Mouse (Mus musculus): ENCODE data around the gene Gm20479. TPM values are rescaled to one million over a fixed set of nuclear protein-coding genes. Genes with fewer than 3 reads are reported as not detected.
A peak's percentile ranks its signal among the peaks of the same experiment; 100 is the strongest.

Gene Gm20479
- polyA plus RNA-seq, 1 experiment from 2014 or later, result not detected

DNA sequence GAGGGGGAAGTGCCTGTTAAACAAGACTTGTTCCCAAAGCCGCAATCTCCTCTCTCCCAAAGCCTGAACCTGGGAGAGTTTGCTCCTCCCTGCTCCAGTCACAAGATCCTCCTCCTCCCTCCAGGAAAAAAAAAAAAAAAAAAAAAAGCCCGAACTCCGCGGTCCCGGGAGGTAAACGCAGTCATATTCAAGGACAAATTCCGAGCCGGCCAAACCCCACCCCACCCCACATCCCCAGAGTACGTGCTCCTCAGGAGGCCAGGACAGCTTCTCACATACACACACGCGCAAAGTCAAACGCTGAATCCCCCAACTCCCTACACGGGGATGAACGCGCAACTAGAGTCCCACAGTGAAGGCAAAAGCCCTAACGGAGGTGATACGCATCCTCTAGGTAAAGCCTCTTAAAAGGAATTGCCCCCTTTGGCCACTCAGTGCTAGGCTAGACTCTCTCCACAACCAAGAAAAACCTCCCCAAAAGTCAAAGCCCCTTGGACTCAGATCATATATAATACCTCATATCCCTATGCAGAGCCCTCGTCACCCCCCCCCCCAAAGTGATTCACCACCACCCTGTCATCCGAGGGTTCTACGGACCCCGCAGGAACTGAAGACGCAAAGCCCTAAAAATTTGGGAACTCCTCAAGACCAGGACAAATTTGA is 38.4 kb upstream of the Gm20479 start:
- H3K9ac ChIP-seq (ENCODE audit: low read length), result no peak overlapping the region
- DNase-seq (ENCODE audit: low spot score) (no peak), ATAC-seq (ENCODE audit: insufficient read depth, low FRiP score, low TSS enrichment) (no peak)
- peak overlapping the region; percentile 66 for H3K4me2 ChIP-seq (ENCODE audit: low read depth)
- H3K36me3 ChIP-seq (ENCODE audit: control insufficient read depth, insufficient read depth, low read length), result no peaks in the 10 kb centered on the region
- H3K9me3 ChIP-seq (ENCODE audit: control insufficient read depth, low read length), result no peaks in the 10 kb centered on the region
- H3K27me3 ChIP-seq (ENCODE audit: control insufficient read depth, insufficient read depth, low read length), result peaks cover 61% of the 10 kb centered on the region
- peak overlapping the region; percentile 43; the same call in 1 of the 2 replicates for H3K4me3 ChIP-seq (ENCODE audit: low read depth, low read length)
- no peaks in the 10 kb centered on the region for H3K4me1 ChIP-seq (ENCODE audit: control insufficient read depth, insufficient read depth, low read length)
- WGBS, result 2% methylated on average over 22 of the region's 22 CpGs
- no peak overlapping the region for H3K27ac ChIP-seq (ENCODE audit: low read depth, low read length)

GRCm38 (mm10) chr7:27391416-27391815 is 34.2 kb upstream of the Gm20479 start:
- 40% methylated on average over 16 of the region's 16 CpGs for WGBS
- H3K27me3 ChIP-seq (ENCODE audit: control insufficient read depth, insufficient read depth, low read length), result peaks cover 46% of the 10 kb centered on the region

GRCm38 (mm10) chr7:27389213-27389612 is 32.0 kb upstream of the Gm20479 start:
- H3K9ac ChIP-seq (ENCODE audit: low read length), result no peak overlapping the region
- no peaks in the 10 kb centered on the region for H3K4me1 ChIP-seq (ENCODE audit: control insufficient read depth, insufficient read depth, low read length)
- H3K36me3 ChIP-seq (ENCODE audit: control insufficient read depth, insufficient read depth, low read length), result no peaks in the 10 kb centered on the region
- DNase-seq (ENCODE audit: low spot score), result no peak
- ATAC-seq (ENCODE audit: insufficient read depth, low FRiP score, low TSS enrichment), result no peak
- no peak overlapping the region for H3K4me2 ChIP-seq (ENCODE audit: low read depth)
- no peaks in the 10 kb centered on the region for H3K9me3 ChIP-seq (ENCODE audit: control insufficient read depth, low read length)
- peaks cover 24% of the 10 kb centered on the region for H3K27me3 ChIP-seq (ENCODE audit: control insufficient read depth, insufficient read depth, low read length)
- WGBS, result 74% methylated on average over 6 of the region's 6 CpGs
- no peak overlapping the region for H3K27ac ChIP-seq (ENCODE audit: low read depth, low read length)
- H3K4me3 ChIP-seq (ENCODE audit: low read depth, low read length), result no peak overlapping the region

More at GRCm38 (mm10) chr7:27391416-27391815, 34.2 kb upstream of the Gm20479 start:
- Histone ChIP-seq H3K9ac (ENCODE audit: low read length) (no peak overlapping the region), H3K4me3 (ENCODE audit: low read depth, low read length) (no peak overlapping the region), H3K4me2 (ENCODE audit: low read depth) (no peak overlapping the region), H3K4me1 (ENCODE audit: control insufficient read depth, insufficient read depth, low read length) (no peaks in the 10 kb centered on the region), H3K27ac (ENCODE audit: low read depth, low read length) (no peak overlapping the region), H3K36me3 (ENCODE audit: control insufficient read depth, insufficient read depth, low read length) (no peaks in the 10 kb centered on the region), H3K9me3 (ENCODE audit: control insufficient read depth, low read length) (no peaks in the 10 kb centered on the region)
- DNase-seq (ENCODE audit: low spot score) (no peak), ATAC-seq (ENCODE audit: insufficient read depth, low FRiP score, low TSS enrichment) (no peak)

- Histone ChIP-seq H3K4me1 (ENCODE audit: control insufficient read depth, insufficient read depth, low read length) (no peaks in the 10 kb centered on the region), H3K9ac (ENCODE audit: low read length) (no peak overlapping the region), H3K27ac (ENCODE audit: low read depth, low read length) (no peak overlapping the region), H3K36me3 (ENCODE audit: control insufficient read depth, insufficient read depth, low read length) (no peaks in the 10 kb centered on the region), H3K27me3 (ENCODE audit: control insufficient read depth, insufficient read depth, low read length) (no peaks in the 10 kb centered on the region), H3K9me3 (ENCODE audit: control insufficient read depth, low read length) (no peaks in the 10 kb centered on the region), H3K4me2 (ENCODE audit: low read depth) (no peak overlapping the region), H3K4me3 (ENCODE audit: low read depth, low read length) (no peak overlapping the region)
- ATAC-seq (ENCODE audit: insufficient read depth, low FRiP score, low TSS enrichment), result peak; percentile 48; the same call in 1 of the 2 replicates
- 32% methylated on average over 4 of the region's 4 CpGs for WGBS
- DNase-seq (ENCODE audit: low spot score), result peak; percentile 70
These were observed 27.5 kb upstream of the Gm20479 start for GRCm38 (mm10) chr7:27384731-27385130.

- Histone ChIP-seq H3K9ac (ENCODE audit: low read length) (no peak overlapping the region), H3K4me2 (ENCODE audit: low read depth) (no peak overlapping the region), H3K36me3 (ENCODE audit: control insufficient read depth, insufficient read depth, low read length) (no peaks in the 10 kb centered on the region), H3K9me3 (ENCODE audit: control insufficient read depth, low read length) (no peaks in the 10 kb centered on the region), H3K27ac (ENCODE audit: low read depth, low read length) (no peak overlapping the region), H3K27me3 (ENCODE audit: control insufficient read depth, insufficient read depth, low read length) (no peaks in the 10 kb centered on the region), H3K4me1 (ENCODE audit: control insufficient read depth, insufficient read depth, low read length) (no peaks in the 10 kb centered on the region), H3K4me3 (ENCODE audit: low read depth, low read length) (no peak overlapping the region)
- ATAC-seq (ENCODE audit: insufficient read depth, low FRiP score, low TSS enrichment) (no peak), DNase-seq (ENCODE audit: low spot score) (no peak)
- 64% methylated on average over 5 of the region's 5 CpGs for WGBS
These were observed 26.9 kb upstream of the Gm20479 start for GRCm38 (mm10) chr7:27384134-27384533.

GRCm38 (mm10) chr7:27383233-27383632 is 26.0 kb upstream of the Gm20479 start:
- Histone ChIP-seq H3K4me2 (ENCODE audit: low read depth) (no peak overlapping the region), H3K27ac (ENCODE audit: low read depth, low read length) (no peak overlapping the region), H3K4me3 (ENCODE audit: low read depth, low read length) (no peak overlapping the region), H3K27me3 (ENCODE audit: control insufficient read depth, insufficient read depth, low read length) (no peaks in the 10 kb centered on the region), H3K9ac (ENCODE audit: low read length) (no peak overlapping the region), H3K4me1 (ENCODE audit: control insufficient read depth, insufficient read depth, low read length) (no peaks in the 10 kb centered on the region), H3K9me3 (ENCODE audit: control insufficient read depth, low read length) (no peaks in the 10 kb centered on the region), H3K36me3 (ENCODE audit: control insufficient read depth, insufficient read depth, low read length) (no peaks in the 10 kb centered on the region)
- WGBS, result 83% methylated on average over 1 of the region's 1 CpGs
- ATAC-seq (ENCODE audit: insufficient read depth, low FRiP score, low TSS enrichment), result no peak
- no peak for DNase-seq (ENCODE audit: low spot score)

- H3K9me3 ChIP-seq (ENCODE audit: control insufficient read depth, low read length), result no peaks in the 10 kb centered on the region
- WGBS, result 65% methylated on average over 4 of the region's 4 CpGs
- ATAC-seq (ENCODE audit: insufficient read depth, low FRiP score, low TSS enrichment), result no peak
These were observed 24.3 kb upstream of the Gm20479 start for GRCm38 (mm10) chr7:27381560-27381959.

DNA sequence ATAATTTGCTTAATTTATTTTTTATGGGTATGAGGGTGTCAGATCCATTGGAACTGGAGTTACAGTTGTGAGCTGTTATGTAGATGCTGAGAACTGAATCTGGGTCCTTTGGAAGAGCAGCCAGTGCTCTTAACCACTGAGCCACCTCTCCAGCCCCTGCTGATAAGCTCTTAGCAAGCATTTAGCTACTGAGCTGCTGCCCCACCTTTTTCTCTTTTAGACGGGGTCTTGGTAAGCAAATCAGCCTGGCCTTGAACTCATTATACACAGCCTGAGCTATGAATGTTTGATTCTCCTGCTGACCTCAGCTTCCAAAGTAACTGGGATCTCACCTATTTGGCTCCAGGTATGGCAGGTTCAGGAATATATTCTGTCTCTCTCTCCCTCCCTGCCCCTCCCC is 23.8 kb upstream of the Gm20479 start:
- Histone ChIP-seq H3K4me3 (ENCODE audit: low read depth, low read length) (no peak overlapping the region), H3K36me3 (ENCODE audit: control insufficient read depth, insufficient read depth, low read length) (no peaks in the 10 kb centered on the region), H3K4me2 (ENCODE audit: low read depth) (no peak overlapping the region), H3K9ac (ENCODE audit: low read length) (no peak overlapping the region), H3K27me3 (ENCODE audit: control insufficient read depth, insufficient read depth, low read length) (peaks cover 16% of the 10 kb centered on the region), H3K9me3 (ENCODE audit: control insufficient read depth, low read length) (no peaks in the 10 kb centered on the region), H3K27ac (ENCODE audit: low read depth, low read length) (no peak overlapping the region), H3K4me1 (ENCODE audit: control insufficient read depth, insufficient read depth, low read length) (no peaks in the 10 kb centered on the region)
- DNase-seq (ENCODE audit: low spot score) (no peak), ATAC-seq (ENCODE audit: insufficient read depth, low FRiP score, low TSS enrichment) (no peak)
- 35% methylated on average over 1 of the region's 1 CpGs for WGBS

More at GRCm38 (mm10) chr7:27381560-27381959, 24.3 kb upstream of the Gm20479 start:
- H3K4me2 ChIP-seq (ENCODE audit: low read depth), result no peak overlapping the region
- H3K27ac ChIP-seq (ENCODE audit: low read depth, low read length), result no peak overlapping the region
- no peaks in the 10 kb centered on the region for H3K4me1 ChIP-seq (ENCODE audit: control insufficient read depth, insufficient read depth, low read length)
- DNase-seq (ENCODE audit: low spot score), result no peak
- H3K27me3 ChIP-seq (ENCODE audit: control insufficient read depth, insufficient read depth, low read length), result peaks cover 10% of the 10 kb centered on the region
- H3K36me3 ChIP-seq (ENCODE audit: control insufficient read depth, insufficient read depth, low read length), result no peaks in the 10 kb centered on the region
- H3K9ac ChIP-seq (ENCODE audit: low read length), result no peak overlapping the region
- no peak overlapping the region for H3K4me3 ChIP-seq (ENCODE audit: low read depth, low read length)

GRCm38 (mm10) chr7:27379836-27380235 is 22.6 kb upstream of the Gm20479 start:
- no peaks in the 10 kb centered on the region for H3K36me3 ChIP-seq (ENCODE audit: control insufficient read depth, insufficient read depth, low read length)
- no peak overlapping the region for H3K4me3 ChIP-seq (ENCODE audit: low read depth, low read length)
- H3K4me1 ChIP-seq (ENCODE audit: control insufficient read depth, insufficient read depth, low read length), result no peaks in the 10 kb centered on the region
- no peaks in the 10 kb centered on the region for H3K9me3 ChIP-seq (ENCODE audit: control insufficient read depth, low read length)
- H3K4me2 ChIP-seq (ENCODE audit: low read depth), result no peak overlapping the region
- no peak overlapping the region for H3K9ac ChIP-seq (ENCODE audit: low read length)
- H3K27ac ChIP-seq (ENCODE audit: low read depth, low read length), result no peak overlapping the region
- ATAC-seq (ENCODE audit: insufficient read depth, low FRiP score, low TSS enrichment) (no peak), DNase-seq (ENCODE audit: low spot score) (no peak)
- 84% methylated on average over 6 of the region's 6 CpGs for WGBS
- peaks cover 25% of the 10 kb centered on the region for H3K27me3 ChIP-seq (ENCODE audit: control insufficient read depth, insufficient read depth, low read length)
